Mouse (Mus musculus) E14TG2a.4 (cell line): ENCODE measurements around the gene Camk1d.

Experiments
- CTCF ChIP-seq: conservative IDR thresholded peaks from 2 replicates; pipeline ENCODE4 v1.5.1; 2014; ENCODE audit warnings: low read length
- NANOG ChIP-seq: IDR thresholded peaks from 2 replicates; pipeline ENCODE4 v1.6.1; 2014; ENCODE audit warnings: borderline replicate concordance, low read length, mixed read lengths
- POU5F1 ChIP-seq: IDR thresholded peaks from 2 replicates; pipeline ENCODE4 v1.6.1; 2014; ENCODE audit warnings: low read length, borderline replicate concordance

DNA sequence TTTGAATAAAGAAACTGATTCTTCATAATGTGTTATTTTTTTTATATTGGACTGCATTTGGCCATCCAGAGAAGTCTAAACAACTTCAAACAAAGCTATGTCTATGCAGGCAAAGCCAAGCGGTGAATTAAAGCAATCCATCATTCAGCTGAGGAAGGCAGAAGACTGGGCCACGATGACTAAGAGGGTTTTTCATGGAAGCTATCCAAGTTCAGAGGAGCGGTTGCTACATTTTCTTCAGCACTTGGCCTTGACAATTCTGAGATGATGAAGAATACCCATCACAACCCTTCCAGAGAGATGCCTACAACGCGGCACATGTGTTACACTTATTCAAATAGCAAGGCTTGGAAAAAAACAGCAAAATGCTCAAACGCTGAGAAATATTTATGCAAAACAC, 65.6 kb downstream of the Camk1d start:
- TF ChIP-seq CTCF, result no peak
- no peak for TF ChIP-seq POU5F1
- no peak for TF ChIP-seq NANOG
